Mouse (Mus musculus) ES-E14 (cell line): ENCODE results near the gene Rapgef2.

Experiments used
- HCFC1 ChIP-seq: IDR thresholded peaks from 2 replicates; pipeline ENCODE4 v1.6.1; 2012; ENCODE audit warnings: low read length, inconsistent platforms, borderline replicate concordance; ENCODE audit not compliant: insufficient read depth
- MAFK ChIP-seq: IDR thresholded peaks from 2 replicates; pipeline ENCODE4 v1.6.1; 2014; ENCODE audit warnings: mild to moderate bottlenecking, low read depth, low read length, inconsistent platforms; ENCODE audit not compliant: insufficient read depth

- TF ChIP-seq HCFC1: no peak
- no peak for TF ChIP-seq MAFK
Measured at GRCm38 (mm10) chr3:79207216-79207615, 79.1 kb downstream of the Rapgef2 start.
